Mouse (Mus musculus) ES-E14 (cell line): ENCODE measurements around the gene Brf1.

Experiments
- CHD2 ChIP-seq: IDR thresholded peaks from 2 replicates; pipeline ENCODE4 v1.6.1; 2014; ENCODE audit warnings: mild to moderate bottlenecking, low read depth, low read length, inconsistent platforms
- HCFC1 ChIP-seq: IDR thresholded peaks from 2 replicates; pipeline ENCODE4 v1.6.1; 2012; ENCODE audit warnings: low read length, inconsistent platforms, borderline replicate concordance; ENCODE audit not compliant: insufficient read depth
- MAFK ChIP-seq: IDR thresholded peaks from 2 replicates; pipeline ENCODE4 v1.6.1; 2014; ENCODE audit warnings: mild to moderate bottlenecking, low read depth, low read length, inconsistent platforms; ENCODE audit not compliant: insufficient read depth
- ZNF384 ChIP-seq: IDR thresholded peaks from 2 replicates; pipeline ENCODE4 v1.6.1; 2012; ENCODE audit warnings: low read depth, low read length, inconsistent platforms

DNA sequence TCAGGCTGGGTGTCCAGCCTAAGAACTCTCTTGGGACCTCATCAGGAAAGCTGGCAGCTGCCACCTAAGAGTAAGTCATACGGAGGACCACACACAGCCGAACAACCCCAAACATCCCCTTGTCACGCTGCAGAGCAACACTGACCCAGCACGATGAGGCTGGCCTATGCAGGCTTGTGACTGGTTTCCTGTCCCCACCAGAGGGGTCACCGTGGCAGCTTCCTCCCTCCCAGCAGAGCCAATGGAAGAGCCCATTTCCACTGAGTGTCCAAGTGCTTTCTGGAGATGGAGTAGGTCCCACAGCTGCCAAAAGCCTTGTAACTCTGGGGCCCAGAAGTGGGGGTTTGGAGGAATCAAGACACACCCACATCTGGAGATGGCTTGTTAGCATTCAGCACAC lies 38.6 kb downstream of the Brf1 start:
- no peak for TF ChIP-seq HCFC1
- TF ChIP-seq CHD2: no peak
- TF ChIP-seq MAFK: no peak
- TF ChIP-seq ZNF384: no peak
